Mouse (Mus musculus) forebrain, postnatal 0 days (tissue): ENCODE results near the gene Ssbp3. TPM values are rescaled to one million over a fixed set of nuclear protein-coding genes. Genes with fewer than 3 reads are reported as not detected.

Experiments used
- ATAC-seq: fragments of 200-750 bp; cut with Nextera tagmentation; 2 replicates; pipeline ENCODE4 v1.8.0; 2017; ENCODE audit warnings: mild to moderate bottlenecking, moderate library complexity
- DNase-seq: peaks from one replicate; pipeline ENCODE4 v3.0.0-alpha.2; 2015
- H3K27ac ChIP-seq: fragments of 300-500 bp; sonication (generic); 2 replicates; pipeline ENCODE4 v1.5.1; 2014; ENCODE audit warnings: low read depth, mild to moderate bottlenecking, antibody characterized with exemption, low read length, moderate library complexity, mixed read lengths
- H3K27me3 ChIP-seq: fragments of 300-500 bp; sonication (generic); 2 replicates; pipeline ENCODE4 v1.6.1; 2014; ENCODE audit warnings: mild to moderate bottlenecking, low read length, mixed read lengths; ENCODE audit not compliant: insufficient read depth
- H3K36me3 ChIP-seq: fragments of 300-500 bp; sonication (generic); 2 replicates; pipeline ENCODE4 v1.6.1; 2014; ENCODE audit warnings: mild to moderate bottlenecking, moderate library complexity; ENCODE audit not compliant: insufficient read depth
- H3K4me1 ChIP-seq: fragments of 300-500 bp; sonication (generic); 2 replicates; pipeline ENCODE4 v1.6.1; 2014; ENCODE audit warnings: antibody characterized with exemption; ENCODE audit not compliant: insufficient read depth
- H3K4me2 ChIP-seq: fragments of 300-500 bp; sonication (generic); 2 replicates; pipeline ENCODE4 v1.6.1; 2014; ENCODE audit warnings: low read depth, mild to moderate bottlenecking, moderate library complexity
- H3K4me3 ChIP-seq: fragments of 300-500 bp; sonication (generic); 2 replicates; pipeline ENCODE4 v1.5.1; 2014; ENCODE audit warnings: low read depth, low read length, mixed read lengths
- H3K9ac ChIP-seq: fragments of 300-500 bp; sonication (generic); 2 replicates; pipeline ENCODE4 v1.6.1; 2014; ENCODE audit warnings: mild to moderate bottlenecking
- H3K9me3 ChIP-seq: fragments of 300-500 bp; sonication (generic); 2 replicates; pipeline ENCODE4 v1.6.1; 2016; ENCODE audit warnings: low read length
- CTCF ChIP-seq: sonication (generic); IDR thresholded peaks from 2 replicates; pipeline ENCODE4 v1.5.1; 2016; ENCODE audit warnings: antibody characterized with exemption, control low read depth, low read depth
- WGBS: fragments of 180-500 bp; shearing (Covaris S2); extraction: QIAGEN DNeasy Blood & Tissue Kit; methylation state at CpG from one replicate; pipeline ENCODE4 v1.1.7; 2014; 5-methylcytosine and 5-hydroxymethylcytosine counted together
- polyA plus RNA-seq: library from polyadenylated mRNA; unstranded; fragments of >200 nt; fragmentation: Nextera tagmentation; extraction: Ambion mirVana; gene quantifications from 2 replicates; pipeline ENCODE4 v1.2.1, GENCODE M21; 2015
- total RNA-seq: library from RNA; depleted of rRNA; stranded (reverse); fragments of >200 nt; gene quantifications from 2 replicates; pipeline ENCODE4 v1.2.3, GENCODE M21; 2014

Gene Ssbp3
- total and polyA plus RNA-seq, 2 experiments from 2014 or later = 117 to 137 TPM

GRCm38 (mm10) chr4:107007359-107007758 lies 96.9 kb downstream of the Ssbp3 start:
- Histone ChIP-seq H3K9me3 (no peaks in the 10 kb centered on the region), H3K4me2 (no peak overlapping the region), H3K4me1 (0 out of 2 replicates have a peak, but pooled peaks cover 3% of the 10 kb centered on the region), H3K27me3 (no peaks in the 10 kb centered on the region), H3K36me3 (peaks cover 5% of the 10 kb centered on the region; the same call in 1 of the 2 replicates), H3K9ac (no peak overlapping the region), H3K4me3 (no peak overlapping the region), H3K27ac (no peak overlapping the region)
- no peak for TF ChIP-seq CTCF
- no peak for ATAC-seq
- WGBS = 89% methylated on average over 8 of the region's 8 CpGs
- DNase-seq = no peak

GRCm38 (mm10) chr4:107008161-107008560 lies 97.7 kb downstream of the Ssbp3 start:
- H3K9ac ChIP-seq = no peak overlapping the region
- no peak for DNase-seq
- no peaks in the 10 kb centered on the region for H3K27me3 ChIP-seq
- no peak overlapping the region for H3K4me2 ChIP-seq
- peaks cover 5% of the 10 kb centered on the region; the same call in 1 of the 2 replicates for H3K36me3 ChIP-seq
- no peaks in the 10 kb centered on the region for H3K9me3 ChIP-seq
- WGBS = 95% methylated on average over 2 of the region's 2 CpGs
- no peak overlapping the region for H3K4me3 ChIP-seq
- no peak for TF ChIP-seq CTCF
- ATAC-seq = no peak
- no peak overlapping the region for H3K27ac ChIP-seq
- no peaks in the 10 kb centered on the region for H3K4me1 ChIP-seq

- Histone ChIP-seq H3K9ac (no peak overlapping the region), H3K4me3 (no peak overlapping the region), H3K4me1 (no peaks in the 10 kb centered on the region), H3K4me2 (no peak overlapping the region), H3K36me3 (peaks cover 5% of the 10 kb centered on the region; the same call in 1 of the 2 replicates), H3K27ac (no peak overlapping the region), H3K9me3 (no peaks in the 10 kb centered on the region), H3K27me3 (no peaks in the 10 kb centered on the region)
- ATAC-seq = no peak
- DNase-seq = no peak
- TF ChIP-seq CTCF = no peak
- 85% methylated on average over 7 of the region's 7 CpGs for WGBS
Observed at GRCm38 (mm10) chr4:107009548-107009947, 99.0 kb downstream of the Ssbp3 start.

GRCm38 (mm10) chr4:107011325-107012004 lies 101.0 kb downstream of the Ssbp3 start:
- no peaks in the 10 kb centered on the region for H3K27me3 ChIP-seq
- H3K4me1 ChIP-seq = no peaks in the 10 kb centered on the region
- H3K36me3 ChIP-seq = peaks cover 5% of the 10 kb centered on the region; the same call in 1 of the 2 replicates
- H3K9me3 ChIP-seq = no peaks in the 10 kb centered on the region
- no peak overlapping the region for H3K4me3 ChIP-seq
- WGBS = 93% methylated on average over 8 of the region's 8 CpGs
- TF ChIP-seq CTCF = no peak
- H3K4me2 ChIP-seq = no peak overlapping the region
- ATAC-seq (no peak), DNase-seq (no peak)
- H3K9ac ChIP-seq = no peak overlapping the region
- no peak overlapping the region for H3K27ac ChIP-seq

- no peaks in the 10 kb centered on the region for H3K27me3 ChIP-seq
- 72% methylated on average over 13 of the region's 13 CpGs for WGBS
- H3K9me3 ChIP-seq = no peaks in the 10 kb centered on the region
- no peak overlapping the region for H3K9ac ChIP-seq
- no peak for ATAC-seq
- no peaks in the 10 kb centered on the region for H3K4me1 ChIP-seq
- TF ChIP-seq CTCF = no peak
- peaks cover 5% of the 10 kb centered on the region; the same call in 1 of the 2 replicates for H3K36me3 ChIP-seq
- no peak overlapping the region for H3K4me2 ChIP-seq
- H3K4me3 ChIP-seq = no peak overlapping the region
- DNase-seq = no peak
- no peak overlapping the region for H3K27ac ChIP-seq
Observed at GRCm38 (mm10) chr4:107012005-107012478, 101.5 kb downstream of the Ssbp3 start.

- H3K27ac ChIP-seq = no peak overlapping the region
- WGBS = 87% methylated on average over 3 of the region's 3 CpGs
- H3K4me3 ChIP-seq = no peak overlapping the region
- H3K9ac ChIP-seq = no peak overlapping the region
- H3K27me3 ChIP-seq = no peaks in the 10 kb centered on the region
- DNase-seq (no peak), ATAC-seq (no peak)
- TF ChIP-seq CTCF = no peak
- no peaks in the 10 kb centered on the region for H3K4me1 ChIP-seq
- H3K36me3 ChIP-seq = peaks cover 5% of the 10 kb centered on the region; the same call in 1 of the 2 replicates
- H3K9me3 ChIP-seq = no peaks in the 10 kb centered on the region
- no peak overlapping the region for H3K4me2 ChIP-seq
Observed at GRCm38 (mm10) chr4:107012574-107012973, 102.1 kb downstream of the Ssbp3 start.

GRCm38 (mm10) chr4:107013119-107013816 lies 102.8 kb downstream of the Ssbp3 start:
- Histone ChIP-seq H3K36me3 (peaks cover 5% of the 10 kb centered on the region; the same call in 1 of the 2 replicates), H3K9me3 (no peaks in the 10 kb centered on the region), H3K27ac (no peak overlapping the region), H3K9ac (no peak overlapping the region), H3K27me3 (no peaks in the 10 kb centered on the region), H3K4me3 (no peak overlapping the region), H3K4me1 (0 out of 2 replicates have a peak, but pooled peaks cover 2% of the 10 kb centered on the region), H3K4me2 (no peak overlapping the region)
- no peak for DNase-seq
- no peak for TF ChIP-seq CTCF
- no peak for ATAC-seq
- 90% methylated on average over 6 of the region's 6 CpGs for WGBS
